In genomic region chr10:128303126-128304021, GRCm38 (mm10) we compare ENCODE assay signal across 8 mouse cellular contexts. TPM values are rescaled to one million over a fixed set of nuclear protein-coding genes. Genes with fewer than 3 reads are reported as not detected.
DNase-seq lines count a peak whose midpoint lies in the region; ATAC-seq and TF ChIP-seq lines count a peak whose summit lies in the region.

TSS of gene Pan2 (plus strand) at chr10:128303335.

- ATAC-seq in forebrain, embryonic 11.5 days (replicated peaks; ENCODE audit: low FRiP score): peak; percentile 99
- peak; percentile 99 for ATAC-seq in heart, embryonic 16.5 days (replicated peaks; ENCODE audit: extremely low read depth, insufficient read depth, low FRiP score)
- ATAC-seq in liver, embryonic 15.5 days (ENCODE audit: insufficient read depth): peak; percentile 98
- ATAC-seq in neural tube, embryonic 12.5 days (ENCODE audit: low FRiP score, low read depth): peak; percentile 99

- no peaks in the 10 kb centered on the region for H3K27me3 ChIP-seq in CH12.LX (replicated peaks)
- no peaks in the 10 kb centered on the region for H3K27me3 ChIP-seq in forebrain, embryonic 11.5 days (ENCODE audit: control insufficient read depth, insufficient read depth, low read length)
- no peaks in the 10 kb centered on the region for H3K27me3 ChIP-seq in heart, embryonic 16.5 days (ENCODE audit: control insufficient read depth, insufficient read depth, low read length)
- no peaks in the 10 kb centered on the region for H3K27me3 ChIP-seq in liver, embryonic 15.5 days
- H3K27me3 ChIP-seq in neural tube, embryonic 12.5 days (replicated peaks): no peaks in the 10 kb centered on the region

- no peak for TF ChIP-seq RAD21 in CH12.LX (IDR thresholded peaks at IDR 0.05; ENCODE audit: low read depth, low read length)

- 2% methylated on average over 37 of the region's 37 CpGs for WGBS in forebrain, embryonic 11.5 days
- 1% methylated on average over 37 of the region's 37 CpGs for WGBS in heart, embryonic 16.5 days
- 1% methylated on average over 37 of the region's 37 CpGs for WGBS in liver, embryonic 15.5 days (ENCODE audit: insufficient replicate concordance)
- WGBS in neural tube, embryonic 12.5 days: 2% methylated on average over 37 of the region's 37 CpGs

- dilution Hi-C loops in CH12.LX (cut with MboI; ENCODE audit: extremely low pct_ligation_motif_present, extremely low pct_unique_long_range_greater_than_20kb, low sequenced_read_pairs): no loop called here

- H3K4me1 ChIP-seq in CH12.LX (ENCODE audit: control insufficient read depth in 1 of 2, insufficient read depth in 2 of 2): peaks cover 13 to 38% of the 10 kb centered on the region in 2 experiments
- H3K4me1 ChIP-seq in forebrain, embryonic 11.5 days (replicated peaks; ENCODE audit: control insufficient read depth, insufficient read depth, low read length): peaks cover 9% of the 10 kb centered on the region
- peaks cover 15% of the 10 kb centered on the region for H3K4me1 ChIP-seq in heart, embryonic 16.5 days (ENCODE audit: control insufficient read depth, insufficient read depth, low read length)
- peaks cover 26% of the 10 kb centered on the region for H3K4me1 ChIP-seq in liver, embryonic 15.5 days (replicated peaks)
- H3K4me1 ChIP-seq in neural tube, embryonic 12.5 days: peaks cover 14% of the 10 kb centered on the region

- peak; percentile 93 for TF ChIP-seq POLR2A in CH12.LX (IDR thresholded peaks at IDR 0.05; ENCODE audit: low read depth, low read length)

- 0 out of 2 replicates have a peak, but pooled peaks have one; percentile 40 for TF ChIP-seq EP300 in CH12.LX (IDR thresholded peaks at IDR 0.05; ENCODE audit: low read length)

- H3K27ac ChIP-seq in CH12.LX (ENCODE audit: insufficient read depth, low read depth): peak within 1 kb of the TSS; percentile 83
- H3K27ac ChIP-seq in forebrain, embryonic 11.5 days (ENCODE audit: low read depth, low read length): peak within 1 kb of the TSS; percentile 88
- H3K27ac ChIP-seq in heart, embryonic 16.5 days (ENCODE audit: low read length): peak within 1 kb of the TSS; percentile 91
- peak within 1 kb of the TSS; percentile 90 for H3K27ac ChIP-seq in liver, embryonic 15.5 days (replicated peaks)
- H3K27ac ChIP-seq in neural tube, embryonic 12.5 days: peak within 1 kb of the TSS; percentile 75

- in situ Hi-C loops in CH12.LX (cut with MboI; ENCODE audit: low pct_ligation_motif_present, low pct_unique_long_range_greater_than_20kb, low sequenced_read_pairs): no loop called here

- H3K36me3 ChIP-seq in CH12.LX (replicated peaks in 1 of 2; ENCODE audit: control insufficient read depth in 1 of 2, insufficient read depth in 1 of 2, low read length in 1 of 2): peaks cover 3 to 20% of the 10 kb centered on the region in 2 experiments
- no peaks in the 10 kb centered on the region for H3K36me3 ChIP-seq in forebrain, embryonic 11.5 days (ENCODE audit: control insufficient read depth, insufficient read depth, low read length)
- H3K36me3 ChIP-seq in heart, embryonic 16.5 days (ENCODE audit: control insufficient read depth, insufficient read depth): peaks cover 6% of the 10 kb centered on the region; the same call in 1 of the 2 replicates
- H3K36me3 ChIP-seq in liver, embryonic 15.5 days (replicated peaks): peaks cover 18% of the 10 kb centered on the region
- H3K36me3 ChIP-seq in neural tube, embryonic 12.5 days: peaks cover 10% of the 10 kb centered on the region

- no peaks in the 10 kb centered on the region; the same call in 1 of the 2 replicates for H3K79me2 ChIP-seq in CH12.LX (replicated peaks; ENCODE audit: control insufficient read depth, extremely low read depth, insufficient read depth, poor library complexity, severe bottlenecking)

- DNase-seq in CH12.LX (ENCODE audit: extremely low read depth): peak; percentile 99
- peak; percentile 99 for DNase-seq in c-Kit-positive CD71-positive TER-119-negative erythroid progenitor cells, embryonic 14.5 days (ENCODE audit: low read depth)
- peak; percentile 99 for DNase-seq in forebrain, embryonic 11.5 days (ENCODE audit: low spot score)
- DNase-seq in kidney, postnatal 36 days: peak; percentile 99 to 100
- peak; percentile 100 for DNase-seq in telencephalon, adult 2 months (ENCODE audit: low read depth, low spot score)

- peak within 1 kb of the TSS; percentile 97 for H3K4me2 ChIP-seq in CH12.LX (ENCODE audit: insufficient read depth, low read depth, poor library complexity, severe bottlenecking)
- peak within 1 kb of the TSS; percentile 92 for H3K4me2 ChIP-seq in forebrain, embryonic 11.5 days (ENCODE audit: low read depth, low read length, severe bottlenecking)
- peak within 1 kb of the TSS; percentile 81 for H3K4me2 ChIP-seq in heart, embryonic 16.5 days (ENCODE audit: low read depth, low read length)
- H3K4me2 ChIP-seq in liver, embryonic 15.5 days: peak within 1 kb of the TSS; percentile 86
- peak within 1 kb of the TSS; percentile 79 for H3K4me2 ChIP-seq in neural tube, embryonic 12.5 days (replicated peaks)

- H3K4me3 ChIP-seq in CH12.LX (replicated peaks in 1 of 3; ENCODE audit: low read depth in 2 of 3, low read length in 2 of 3, poor library complexity in 1 of 3): peak within 1 kb of the TSS; percentile 70 to 95 (median 80)
- H3K4me3 ChIP-seq in forebrain, embryonic 11.5 days (ENCODE audit: low read depth, low read length): peak within 1 kb of the TSS; percentile 57
- peak within 1 kb of the TSS; percentile 58 for H3K4me3 ChIP-seq in heart, embryonic 16.5 days (ENCODE audit: low read length)
- peak within 1 kb of the TSS; percentile 74 for H3K4me3 ChIP-seq in liver, embryonic 15.5 days (replicated peaks)
- H3K4me3 ChIP-seq in neural tube, embryonic 12.5 days: peak within 1 kb of the TSS; percentile 49

- H3K9ac ChIP-seq in CH12.LX (ENCODE audit: insufficient read depth, low read depth): peak within 1 kb of the TSS; percentile 98
- peak within 1 kb of the TSS; percentile 91 for H3K9ac ChIP-seq in forebrain, embryonic 11.5 days (ENCODE audit: low read length)
- peak within 1 kb of the TSS; percentile 80 for H3K9ac ChIP-seq in heart, embryonic 16.5 days (ENCODE audit: low read length)
- H3K9ac ChIP-seq in liver, embryonic 15.5 days: peak within 1 kb of the TSS; percentile 77
- peak within 1 kb of the TSS; percentile 73 for H3K9ac ChIP-seq in neural tube, embryonic 12.5 days

- H3K9me3 ChIP-seq in CH12.LX (replicated peaks; ENCODE audit: low read length): no peaks in the 10 kb centered on the region
- no peaks in the 10 kb centered on the region for H3K9me3 ChIP-seq in forebrain, embryonic 11.5 days (ENCODE audit: control insufficient read depth, low read length)
- no peaks in the 10 kb centered on the region for H3K9me3 ChIP-seq in heart, embryonic 16.5 days (replicated peaks; ENCODE audit: control insufficient read depth, low read length)
- no peaks in the 10 kb centered on the region for H3K9me3 ChIP-seq in liver, embryonic 15.5 days (replicated peaks)
- H3K9me3 ChIP-seq in neural tube, embryonic 12.5 days: no peaks in the 10 kb centered on the region

- TF ChIP-seq CTCF in CH12.LX (conservative IDR thresholded peaks at IDR 0.05 in 1 of 2, IDR thresholded peaks at IDR 0.05 in 1 of 2; ENCODE audit: low read depth in 2 of 2, low read length in 2 of 2): no peak

TF ChIP-seq in CH12.LX, 34 proteins besides CTCF, POLR2A, EP300 and RAD21 (continues in another document):
- TF ChIP-seq IRF4 (IDR thresholded peaks at IDR 0.05; ENCODE audit: low read depth, low read length) (peak; percentile 44), ZKSCAN1 (IDR thresholded peaks at IDR 0.05; ENCODE audit: borderline replicate concordance, low read depth, low read length) (no peak), MAZ (IDR thresholded peaks at IDR 0.05; ENCODE audit: low read depth, low read length) (peak; percentile 83; the same call in 1 of the 2 replicates), NRF1 (IDR thresholded peaks at IDR 0.05; ENCODE audit: low read depth, low read length) (peak; percentile 52; the same call in 1 of the 2 replicates), PAX5 (IDR thresholded peaks at IDR 0.05; ENCODE audit: low read length) (no peak), JUND (conservative IDR thresholded peaks at IDR 0.05; ENCODE audit: low read depth, low read length) (peak; percentile 46; the same call in 1 of the 2 replicates), TBP (conservative IDR thresholded peaks at IDR 0.05; ENCODE audit: low read depth, low read length) (peak; percentile 86), KAT2A (IDR thresholded peaks at IDR 0.05; ENCODE audit: insufficient replicate concordance, low read length) (peak; percentile 90; the same call in 1 of the 2 replicates), ZC3H11A (IDR thresholded peaks at IDR 0.05; ENCODE audit: low read depth, low read length) (no peak), ETS1 (conservative IDR thresholded peaks at IDR 0.05; ENCODE audit: low read depth, low read length) (peak; percentile 20; the same call in 1 of the 2 replicates), USF1 (IDR thresholded peaks at IDR 0.05; ENCODE audit: low read depth, low read length) (no peak), CHD1 (IDR thresholded peaks at IDR 0.05; ENCODE audit: low read depth, low read length) (0 out of 2 replicates have a peak, but pooled peaks have one; percentile 62), POLR2AphosphoS2 (IDR thresholded peaks at IDR 0.05; ENCODE audit: low read depth, low read length) (peak; percentile 71; the same call in 1 of the 2 replicates), E2F4 (IDR thresholded peaks at IDR 0.05; ENCODE audit: insufficient replicate concordance, low read depth, low read length) (peak; percentile 82; the same call in 1 of the 2 replicates), MXI1 (IDR thresholded peaks at IDR 0.05; ENCODE audit: low read depth, low read length) (peak; percentile 68), SIN3A (IDR thresholded peaks at IDR 0.05; ENCODE audit: low read length) (peak; percentile 83), RCOR1 (conservative IDR thresholded peaks at IDR 0.05; ENCODE audit: low read depth, low read length) (0 out of 2 replicates have a peak, but pooled peaks have one; percentile 10), ELF1 (IDR thresholded peaks at IDR 0.05; ENCODE audit: low read depth, low read length) (peak; percentile 61), ZNF384 (IDR thresholded peaks at IDR 0.05; ENCODE audit: low read depth, low read length) (peak; percentile 4; the same call in 1 of the 2 replicates), UBTF (IDR thresholded peaks at IDR 0.05; ENCODE audit: low read depth, low read length) (no peak), MEF2A (IDR thresholded peaks at IDR 0.05; ENCODE audit: borderline replicate concordance, low read depth, low read length) (peak; percentile 84)

RNA-seq across cellular contexts. Expression of gene Pan2, which starts in this region (rescaled TPM):
- total RNA-seq in CH12.LX (2012; rRNA removed) (8.1 and 11.0 TPM in 2 replicates), CH12.LX (2014; rRNA removed) (9.4 and 10.6 TPM in 2 replicates)
- 16.1 and 18.5 TPM in 2 replicates for polyA plus RNA-seq in CH12.LX (2012; ENCODE audit: insufficient read length, low read depth)
- 45.2 and 46.1 TPM in 2 replicates for polyA plus RNA-seq in forebrain, embryonic 11.5 days (2014; fragmentation: Nextera tagmentation; extraction: Ambion mirVana)
- 26.1 and 28.1 TPM in 2 replicates for polyA plus RNA-seq in heart, embryonic 16.5 days (2015; fragmentation: Nextera tagmentation; extraction: Ambion mirVana)
- polyA plus RNA-seq in liver, embryonic 15.5 days (2015; fragmentation: Nextera tagmentation; extraction: Ambion mirVana): 12.9 and 14.3 TPM in 2 replicates
- polyA plus RNA-seq in neural tube, embryonic 12.5 days (2016; fragmentation: Nextera tagmentation; extraction: Ambion mirVana): 31.5 and 33.0 TPM in 2 replicates

Comparison
In these comparisons a context has a peak if more than half of its experiments do, and no peak if none do; other contexts are left out.
1. Peak in every context shown above with its lines: DNase-seq, ATAC-seq, H3K4me3 ChIP-seq and H3K27ac ChIP-seq.